Mouse (Mus musculus) hindbrain, embryonic 12.5 days (tissue): ENCODE results near the gene Rhoa. TPM values are rescaled to one million over a fixed set of nuclear protein-coding genes. Genes with fewer than 3 reads are reported as not detected.
"Not testable (repeated sequence)": the region's sequence is repeated elsewhere in the genome, so short reads cannot be mapped to it uniquely, and the experiment has no call there.

Experiments
- ATAC-seq: fragments of 200-750 bp; cut with Nextera tagmentation; 2 replicates; pipeline ENCODE4 v1.8.0; 2017; ENCODE audit warnings: moderate TSS enrichment; ENCODE audit not compliant: low FRiP score
- H3K27ac ChIP-seq: fragments of 300-500 bp; sonication (generic); 2 replicates; pipeline ENCODE4 v1.5.1; 2016; ENCODE audit warnings: mild to moderate bottlenecking
- H3K27me3 ChIP-seq: fragments of 300-500 bp; sonication (generic); 2 replicates; pipeline ENCODE4 v1.6.1; 2016; ENCODE audit warnings: mild to moderate bottlenecking
- H3K36me3 ChIP-seq: fragments of 300-500 bp; sonication (generic); 2 replicates; pipeline ENCODE4 v1.6.1; 2016; ENCODE audit warnings: mild to moderate bottlenecking
- H3K4me1 ChIP-seq: fragments of 300-500 bp; sonication (generic); 2 replicates; pipeline ENCODE4 v1.6.1; 2016
- H3K4me2 ChIP-seq: fragments of 300-500 bp; sonication (generic); replicated peaks from 2 replicates; pipeline ENCODE4 v1.6.1; 2016; ENCODE audit warnings: mild to moderate bottlenecking
- H3K4me3 ChIP-seq: fragments of 300-500 bp; sonication (generic); 2 replicates; pipeline ENCODE4 v1.5.1; 2016; ENCODE audit warnings: mild to moderate bottlenecking
- H3K9ac ChIP-seq: fragments of 300-500 bp; sonication (generic); 2 replicates; pipeline ENCODE4 v1.6.1; 2016; ENCODE audit warnings: mild to moderate bottlenecking, moderate library complexity
- H3K9me3 ChIP-seq: fragments of 300-500 bp; sonication (generic); replicated peaks from 2 replicates; pipeline ENCODE4 v1.6.1; 2016; ENCODE audit warnings: mild to moderate bottlenecking
- WGBS: fragments of 180-500 bp; shearing (Covaris S2); methylation state at CpG from one replicate; pipeline ENCODE4 v1.1.7; 2016; 5-methylcytosine and 5-hydroxymethylcytosine counted together
- polyA plus RNA-seq: library from polyadenylated mRNA; unstranded; fragments of >200 nt; fragmentation: Nextera tagmentation; extraction: Ambion mirVana; gene quantifications from 2 replicates; pipeline ENCODE4 v1.2.1, GENCODE M21; 2016

Rhoa gene
- polyA plus RNA-seq, 1 experiment from 2014 or later = 332 TPM

- H3K27me3 ChIP-seq = no peaks in the 10 kb centered on the region
- no peaks in the 10 kb centered on the region for H3K9me3 ChIP-seq
- peak within 1 kb of the TSS; percentile 47 for H3K4me2 ChIP-seq
- peaks cover 19% of the 10 kb centered on the region for H3K4me1 ChIP-seq
- WGBS = 17% methylated on average over 18 of the region's 18 CpGs
- H3K36me3 ChIP-seq = peaks cover 44% of the 10 kb centered on the region
- H3K9ac ChIP-seq = peak within 1 kb of the TSS; percentile 54
- peak within 1 kb of the TSS; percentile 28 for H3K4me3 ChIP-seq
- peak; percentile 86 for ATAC-seq
- peak within 1 kb of the TSS; percentile 60 for H3K27ac ChIP-seq
Measured at GRCm38 (mm10) chr9:108296453-108297355, 9.2 kb upstream of the Rhoa start, which contains the start of gene Amt. Amt (plus strand) TSS chr9:108296853.

GRCm38 (mm10) chr9:108301853-108302252 lies 4.1 kb upstream of the Rhoa start:
- Histone ChIP-seq H3K27ac (no peak overlapping the region), H3K4me3 (no peak overlapping the region), H3K27me3 (no peaks in the 10 kb centered on the region), H3K9ac (no peak overlapping the region), H3K9me3 (no peaks in the 10 kb centered on the region), H3K4me1 (peaks cover 16% of the 10 kb centered on the region), H3K4me2 (no peak overlapping the region), H3K36me3 (peaks cover 41% of the 10 kb centered on the region)
- WGBS = 90% methylated on average over 3 of the region's 3 CpGs
- no peak for ATAC-seq

- no peak for ATAC-seq
- peaks cover 35% of the 10 kb centered on the region for H3K36me3 ChIP-seq
- H3K27ac ChIP-seq = peak overlapping the region; percentile 99; the same call in 1 of the 2 replicates
- H3K4me1 ChIP-seq = peaks cover 31% of the 10 kb centered on the region
- peak overlapping the region; percentile 86 for H3K9ac ChIP-seq
- H3K27me3 ChIP-seq = no peaks in the 10 kb centered on the region
- H3K4me3 ChIP-seq = peak overlapping the region; percentile 93
- peak overlapping the region; percentile 84 for H3K4me2 ChIP-seq
- WGBS = 90% methylated on average over 4 of the region's 4 CpGs
- no peaks in the 10 kb centered on the region for H3K9me3 ChIP-seq
Measured at GRCm38 (mm10) chr9:108304716-108305115, 1.2 kb upstream of the Rhoa start.

- Histone ChIP-seq H3K9ac (peak overlapping the region; percentile 86), H3K4me3 (peak overlapping the region; percentile 93), H3K36me3 (peaks cover 34% of the 10 kb centered on the region), H3K4me2 (peak overlapping the region; percentile 84), H3K4me1 (peaks cover 31% of the 10 kb centered on the region), H3K27ac (peak overlapping the region; percentile 99), H3K9me3 (no peaks in the 10 kb centered on the region), H3K27me3 (no peaks in the 10 kb centered on the region)
- ATAC-seq = peak; percentile 8
- WGBS = 11% methylated on average over 1 of the region's 1 CpGs
Measured at GRCm38 (mm10) chr9:108305170-108305569, 759 bp upstream of the Rhoa start.

DNA sequence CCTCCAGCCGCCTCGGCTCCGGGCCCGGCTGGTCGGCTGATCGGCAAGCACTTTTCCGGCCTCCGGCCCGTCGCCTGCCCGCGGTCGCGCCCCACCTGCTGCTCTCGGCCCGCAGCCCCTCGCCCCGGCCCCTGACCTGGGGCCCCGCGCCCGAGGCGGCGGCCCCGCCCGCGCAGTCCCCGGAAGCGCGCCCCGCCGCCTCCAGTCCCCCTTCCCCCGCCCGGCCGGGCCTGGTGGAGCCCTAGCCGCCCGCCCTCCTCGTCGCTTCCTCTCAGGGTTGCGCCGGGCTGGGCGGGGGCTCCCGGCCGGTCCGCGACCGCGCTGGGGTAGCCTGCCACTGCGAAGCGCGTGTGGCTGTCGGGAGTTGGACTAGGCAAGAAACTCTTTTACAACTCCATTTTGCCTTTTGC lies 647 bp downstream of the Rhoa start:
- Histone ChIP-seq H3K27me3 (no peaks in the 10 kb centered on the region), H3K4me1 (peaks cover 33% of the 10 kb centered on the region), H3K9me3 (no peaks in the 10 kb centered on the region), H3K36me3 (peaks cover 25% of the 10 kb centered on the region), H3K27ac (peak overlapping the region; percentile 99), H3K4me3 (peak overlapping the region; percentile 93), H3K9ac (peak overlapping the region; percentile 94), H3K4me2 (peak overlapping the region; percentile 84)
- ATAC-seq = peak; percentile 78
- WGBS = 1% methylated on average over 48 of the region's 51 CpGs

GRCm38 (mm10) chr9:108307021-108307807 lies 1.3 kb downstream of the Rhoa start:
- Histone ChIP-seq H3K36me3 (peaks cover 21% of the 10 kb centered on the region), H3K4me1 (peaks cover 33% of the 10 kb centered on the region), H3K4me2 (peak overlapping the region; percentile 84), H3K9ac (peak overlapping the region; percentile 94), H3K4me3 (peak overlapping the region; percentile 93), H3K9me3 (no peaks in the 10 kb centered on the region), H3K27ac (peak overlapping the region; percentile 99), H3K27me3 (no peaks in the 10 kb centered on the region)
- ATAC-seq = no peak
- 25% methylated on average over 12 of the region's 12 CpGs for WGBS

DNA sequence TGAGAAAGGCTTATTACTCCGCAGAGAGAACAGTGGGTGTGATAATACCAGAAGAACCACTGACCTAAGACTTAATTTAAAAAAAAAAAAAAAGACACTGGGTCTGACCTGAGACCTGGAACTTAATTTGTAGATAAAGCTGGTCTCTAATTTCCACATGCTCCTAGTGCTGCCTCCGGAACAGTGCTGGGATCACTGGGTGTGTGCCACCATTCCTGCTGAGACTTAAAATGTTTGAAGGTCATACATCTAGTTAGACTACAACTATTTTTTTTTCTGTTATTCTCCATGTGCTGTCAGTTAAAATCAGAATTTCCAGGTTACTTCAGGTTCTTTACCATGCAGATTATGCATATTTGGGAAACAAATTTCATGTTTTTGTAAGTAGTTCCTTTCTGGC lies 2.2 kb downstream of the Rhoa start:
- ATAC-seq = no peak
- Histone ChIP-seq H3K4me1 (peaks cover 33% of the 10 kb centered on the region), H3K4me3 (peak overlapping the region; percentile 93), H3K36me3 (peaks cover 12% of the 10 kb centered on the region), H3K4me2 (peak overlapping the region; percentile 84), H3K9me3 (no peaks in the 10 kb centered on the region), H3K27ac (no peak overlapping the region), H3K27me3 (no peaks in the 10 kb centered on the region), H3K9ac (peak overlapping the region; percentile 41; the same call in 1 of the 2 replicates)
- 64% methylated on average over 2 of the region's 2 CpGs for WGBS

GRCm38 (mm10) chr9:108317572-108317971 lies 11.6 kb downstream of the Rhoa start:
- no peak overlapping the region for H3K4me2 ChIP-seq
- no peak overlapping the region for H3K27ac ChIP-seq
- H3K4me1 ChIP-seq = no peaks in the 10 kb centered on the region
- H3K9ac ChIP-seq = no peak overlapping the region
- H3K9me3 ChIP-seq = no peaks in the 10 kb centered on the region
- H3K36me3 ChIP-seq = peaks cover 18% of the 10 kb centered on the region
- H3K27me3 ChIP-seq = no peaks in the 10 kb centered on the region
- no peak overlapping the region for H3K4me3 ChIP-seq
- ATAC-seq = no peak
- WGBS = 95% methylated on average over 3 of the region's 3 CpGs

- Histone ChIP-seq H3K4me1 (no peaks in the 10 kb centered on the region), H3K4me2 (no peak overlapping the region), H3K9me3 (no peaks in the 10 kb centered on the region), H3K4me3 (no peak overlapping the region), H3K9ac (no peak overlapping the region), H3K27me3 (no peaks in the 10 kb centered on the region), H3K27ac (no peak overlapping the region), H3K36me3 (peaks cover 18% of the 10 kb centered on the region)
- no peak for ATAC-seq
- whole genome bisulfite sequencing = 93% methylated on average over 2 of the region's 2 CpGs
Measured at GRCm38 (mm10) chr9:108318462-108318861, 12.5 kb downstream of the Rhoa start.

DNA sequence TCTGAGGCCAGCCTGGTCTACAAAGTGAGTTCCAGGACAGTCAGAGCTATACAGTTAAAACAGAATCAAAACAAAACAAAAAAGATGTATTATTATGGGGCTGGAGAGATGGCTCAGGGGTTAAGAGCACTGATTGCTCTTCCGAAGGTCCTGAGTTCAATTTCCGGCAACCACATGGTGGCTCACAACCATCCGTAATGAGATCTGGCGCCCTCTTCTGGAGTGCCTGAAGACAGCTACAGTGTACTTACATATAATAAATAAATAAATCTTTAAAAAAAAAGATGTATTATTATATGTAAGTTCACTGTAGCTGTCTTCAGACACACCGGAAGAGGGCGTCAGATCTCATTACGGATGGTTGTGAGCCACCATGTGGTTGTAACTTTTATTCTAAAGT lies 16.1 kb downstream of the Rhoa start:
- not testable (repeated sequence) for H3K4me2 ChIP-seq, H3K27ac ChIP-seq, H3K4me1 ChIP-seq, H3K4me3 ChIP-seq, H3K9ac ChIP-seq, H3K9me3 ChIP-seq, H3K27me3 ChIP-seq, ATAC-seq
- H3K36me3 ChIP-seq = peaks cover 18% of the 10 kb centered on the region
- WGBS = 90% methylated on average over 7 of the region's 7 CpGs

DNA sequence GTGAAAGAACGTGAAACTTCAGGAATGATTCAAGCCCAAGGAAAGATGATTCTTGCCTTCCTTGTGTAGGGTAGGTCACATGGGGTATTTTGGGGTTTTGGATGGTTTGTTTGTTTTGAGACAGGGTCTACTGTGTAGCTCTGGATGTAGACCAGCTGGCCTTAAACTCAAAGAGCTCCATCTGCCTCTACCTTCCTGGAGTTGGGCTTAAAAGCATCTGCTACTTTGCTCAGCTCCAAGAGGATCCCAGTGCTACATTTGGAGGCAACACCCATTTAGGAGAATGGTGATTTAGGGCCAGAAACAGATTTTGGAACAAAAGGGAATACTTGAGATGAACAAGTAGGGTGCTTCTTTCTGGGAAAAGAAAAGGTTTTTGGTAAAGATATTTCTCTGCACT lies 18.9 kb downstream of the Rhoa start:
- WGBS = 97% methylated on average over 1 of the region's 1 CpGs
- Histone ChIP-seq H3K36me3 (peaks cover 37% of the 10 kb centered on the region), H3K27ac (no peak overlapping the region), H3K4me2 (no peak overlapping the region), H3K9ac (no peak overlapping the region), H3K9me3 (no peaks in the 10 kb centered on the region), H3K4me3 (no peak overlapping the region), H3K4me1 (no peaks in the 10 kb centered on the region), H3K27me3 (no peaks in the 10 kb centered on the region)
- no peak for ATAC-seq

- no peak overlapping the region for H3K4me3 ChIP-seq
- H3K36me3 ChIP-seq = peaks cover 35% of the 10 kb centered on the region
- H3K9ac ChIP-seq = no peak overlapping the region
- no peaks in the 10 kb centered on the region for H3K27me3 ChIP-seq
- no peaks in the 10 kb centered on the region for H3K9me3 ChIP-seq
- H3K4me2 ChIP-seq = no peak overlapping the region
- no peak overlapping the region for H3K27ac ChIP-seq
- 98% methylated on average over 2 of the region's 2 CpGs for WGBS
- ATAC-seq = no peak
- H3K4me1 ChIP-seq = no peaks in the 10 kb centered on the region
Measured at GRCm38 (mm10) chr9:108325811-108326210, 19.9 kb downstream of the Rhoa start.
